Mouse (Mus musculus) stomach, postnatal 0 days (tissue): ENCODE measurements around the gene Ccr1l1. TPM values are rescaled to one million over a fixed set of nuclear protein-coding genes. Genes with fewer than 3 reads are reported as not detected.
A peak's percentile ranks its signal among the peaks of the same experiment; 100 is the strongest.
"Not testable (repeated sequence)": the region's sequence is repeated elsewhere in the genome, so short reads cannot be mapped to it uniquely, and the experiment has no call there.

ENCODE experiments used
- ATAC-seq: fragments of 200-750 bp; cut with Nextera tagmentation; 2 replicates; pipeline ENCODE4 v1.8.0; 2017; ENCODE audit not compliant: low FRiP score, low TSS enrichment
- DNase-seq: peaks from one replicate; pipeline ENCODE4 v3.0.0-alpha.2; 2016; ENCODE audit warnings: low spot score
- H3K27ac ChIP-seq: fragments of 300-500 bp; sonication (generic); replicated peaks from 2 replicates; pipeline ENCODE4 v1.5.1; 2014; ENCODE audit warnings: mild to moderate bottlenecking, control low read depth
- H3K27me3 ChIP-seq: fragments of 300-500 bp; sonication (generic); 2 replicates; pipeline ENCODE4 v1.6.1; 2014; ENCODE audit warnings: low read length; ENCODE audit not compliant: control insufficient read depth, insufficient read depth
- H3K36me3 ChIP-seq: fragments of 300-500 bp; sonication (generic); 2 replicates; pipeline ENCODE4 v1.6.1; 2014; ENCODE audit warnings: low read length, mixed read lengths; ENCODE audit not compliant: control insufficient read depth, insufficient read depth
- H3K4me1 ChIP-seq: fragments of 300-500 bp; sonication (generic); replicated peaks from 2 replicates; pipeline ENCODE4 v1.6.1; 2014; ENCODE audit warnings: antibody characterized with exemption; ENCODE audit not compliant: control insufficient read depth, insufficient read depth
- H3K4me2 ChIP-seq: fragments of 300-500 bp; sonication (generic); replicated peaks from 2 replicates; pipeline ENCODE4 v1.6.1; 2014; ENCODE audit warnings: low read depth, mild to moderate bottlenecking, control low read depth, moderate library complexity
- H3K4me3 ChIP-seq: fragments of 300-500 bp; sonication (generic); 2 replicates; pipeline ENCODE4 v1.5.1; 2014; ENCODE audit warnings: low read depth, low read length, control low read depth
- H3K9ac ChIP-seq: fragments of 300-500 bp; sonication (generic); 2 replicates; pipeline ENCODE4 v1.6.1; 2014; ENCODE audit warnings: mild to moderate bottlenecking, low read length, control low read depth, mixed read lengths
- H3K9me3 ChIP-seq: fragments of 300-500 bp; sonication (generic); 2 replicates; pipeline ENCODE4 v1.6.1; 2016; ENCODE audit warnings: low read length; ENCODE audit not compliant: control insufficient read depth
- CTCF ChIP-seq: IDR thresholded peaks from 2 replicates; pipeline ENCODE4 v1.5.1; 2016; ENCODE audit warnings: antibody characterized with exemption, low read depth, mild to moderate bottlenecking, moderate library complexity
- EP300 ChIP-seq: optimal IDR thresholded peaks from 2 replicates; pipeline ENCODE3; 2016; ENCODE audit warnings: antibody characterized with exemption
- WGBS: fragments of 180-500 bp; shearing (Covaris S2); extraction: QIAGEN DNeasy Blood & Tissue Kit; methylation state at CpG from one replicate; pipeline ENCODE4 v1.1.7; 2014; 5-methylcytosine and 5-hydroxymethylcytosine counted together
- polyA plus RNA-seq: library from polyadenylated mRNA; unstranded; fragments of >200 nt; fragmentation: Nextera tagmentation; extraction: Ambion mirVana; gene quantifications from 2 replicates; pipeline ENCODE4 v1.2.1, GENCODE M21; 2015

Ccr1l1 gene
- polyA plus RNA-seq, 1 experiment from 2014 or later: not detected

DNA sequence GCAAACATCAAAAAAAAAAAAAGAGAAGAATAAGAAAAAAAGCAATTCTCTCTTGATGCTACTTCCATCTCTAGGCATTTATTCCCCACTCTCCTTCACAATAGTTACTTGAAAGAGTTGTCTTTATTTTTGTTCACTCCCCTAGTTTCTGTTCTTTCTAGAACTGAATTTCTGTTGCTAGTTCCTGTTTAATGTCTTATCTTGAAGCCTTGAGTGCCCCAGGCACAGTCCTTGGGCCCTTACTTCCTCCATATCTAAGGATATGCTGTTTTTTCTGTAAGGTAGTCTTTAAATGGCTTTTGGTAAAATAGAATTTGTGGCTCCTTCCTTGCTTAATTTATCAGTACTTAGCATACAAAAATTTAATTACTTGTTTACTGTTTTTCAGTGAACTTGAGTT lies 6.7 kb upstream of the Ccr1l1 start:
- ATAC-seq (no peak), DNase-seq (no peak)
- no peak for TF ChIP-seq EP300
- no peak for TF ChIP-seq CTCF
- Histone ChIP-seq H3K27me3 (no peaks in the 10 kb centered on the region), H3K4me2 (no peak overlapping the region), H3K27ac (no peak overlapping the region), H3K36me3 (no peaks in the 10 kb centered on the region), H3K4me3 (no peak overlapping the region), H3K9ac (no peak overlapping the region), H3K4me1 (no peaks in the 10 kb centered on the region), H3K9me3 (no peaks in the 10 kb centered on the region)

DNA sequence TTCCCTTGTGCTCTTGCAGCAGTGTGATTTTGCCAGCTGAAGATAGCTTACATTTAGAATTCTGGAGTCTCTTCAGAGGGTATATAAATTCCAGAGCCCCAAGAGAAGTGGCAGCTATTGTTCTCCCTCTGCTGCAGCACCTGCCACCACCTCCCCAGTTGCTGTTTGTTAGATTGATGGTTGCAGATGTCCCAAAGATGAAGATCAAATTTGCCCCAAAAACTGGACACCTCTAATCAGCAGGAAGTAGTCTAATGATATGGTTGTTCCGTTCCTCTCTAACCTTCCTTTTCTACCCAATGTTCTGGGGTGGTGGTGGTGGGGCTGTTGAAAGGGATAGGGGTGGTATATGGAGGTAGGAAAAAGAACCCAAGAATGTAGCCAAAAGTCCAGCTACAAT lies 4.5 kb upstream of the Ccr1l1 start:
- DNase-seq (no peak), ATAC-seq (no peak)
- Histone ChIP-seq H3K27ac (no peak overlapping the region), H3K4me1 (no peaks in the 10 kb centered on the region), H3K27me3 (no peaks in the 10 kb centered on the region), H3K9me3 (no peaks in the 10 kb centered on the region), H3K36me3 (no peaks in the 10 kb centered on the region), H3K4me3 (no peak overlapping the region), H3K9ac (no peak overlapping the region), H3K4me2 (no peak overlapping the region)
- TF ChIP-seq EP300: no peak
- TF ChIP-seq CTCF: no peak
- 85% methylated on average over 1 of the region's 1 CpGs for WGBS

DNA sequence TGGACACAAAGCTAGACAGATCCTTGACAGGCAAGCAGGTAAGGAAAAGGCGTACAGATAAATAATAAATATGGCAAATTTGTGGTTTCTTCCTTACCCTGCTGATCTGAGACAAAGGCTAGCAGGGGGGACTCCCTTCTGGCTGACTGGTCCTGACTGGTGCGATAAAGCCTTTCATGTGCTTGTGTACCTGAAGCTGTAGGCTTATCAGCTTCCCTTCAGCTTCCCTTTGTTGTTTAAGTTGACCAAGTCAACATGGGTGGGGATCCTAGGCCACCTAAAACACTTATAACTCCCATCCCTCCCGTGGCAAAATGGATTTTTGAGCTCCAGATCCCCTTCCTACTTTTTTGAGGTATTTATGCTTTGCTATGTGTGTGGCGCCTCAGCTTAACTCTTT lies 3.7 kb upstream of the Ccr1l1 start:
- WGBS: 55% methylated on average over 4 of the region's 4 CpGs
- no peaks in the 10 kb centered on the region for H3K4me1 ChIP-seq
- no peaks in the 10 kb centered on the region for H3K27me3 ChIP-seq
- H3K27ac ChIP-seq: no peak overlapping the region
- no peak overlapping the region for H3K4me2 ChIP-seq
- no peak for TF ChIP-seq EP300
- H3K4me3 ChIP-seq: no peak overlapping the region
- DNase-seq: peak; percentile 17
- no peak overlapping the region for H3K9ac ChIP-seq
- ATAC-seq: peak; percentile 68; the same call in 1 of the 2 replicates
- no peaks in the 10 kb centered on the region for H3K36me3 ChIP-seq
- no peaks in the 10 kb centered on the region for H3K9me3 ChIP-seq

GRCm38 (mm10) chr9:123980858-123981475 lies 2.8 kb upstream of the Ccr1l1 start:
- H3K27me3 ChIP-seq, H3K9me3 ChIP-seq, H3K9ac ChIP-seq, DNase-seq, H3K4me3 ChIP-seq, H3K27ac ChIP-seq, H3K4me2 ChIP-seq, H3K36me3 ChIP-seq, ATAC-seq, H3K4me1 ChIP-seq: not testable (repeated sequence)
- WGBS: no CpG with 5 or more reads among the region's 3 CpGs

DNA sequence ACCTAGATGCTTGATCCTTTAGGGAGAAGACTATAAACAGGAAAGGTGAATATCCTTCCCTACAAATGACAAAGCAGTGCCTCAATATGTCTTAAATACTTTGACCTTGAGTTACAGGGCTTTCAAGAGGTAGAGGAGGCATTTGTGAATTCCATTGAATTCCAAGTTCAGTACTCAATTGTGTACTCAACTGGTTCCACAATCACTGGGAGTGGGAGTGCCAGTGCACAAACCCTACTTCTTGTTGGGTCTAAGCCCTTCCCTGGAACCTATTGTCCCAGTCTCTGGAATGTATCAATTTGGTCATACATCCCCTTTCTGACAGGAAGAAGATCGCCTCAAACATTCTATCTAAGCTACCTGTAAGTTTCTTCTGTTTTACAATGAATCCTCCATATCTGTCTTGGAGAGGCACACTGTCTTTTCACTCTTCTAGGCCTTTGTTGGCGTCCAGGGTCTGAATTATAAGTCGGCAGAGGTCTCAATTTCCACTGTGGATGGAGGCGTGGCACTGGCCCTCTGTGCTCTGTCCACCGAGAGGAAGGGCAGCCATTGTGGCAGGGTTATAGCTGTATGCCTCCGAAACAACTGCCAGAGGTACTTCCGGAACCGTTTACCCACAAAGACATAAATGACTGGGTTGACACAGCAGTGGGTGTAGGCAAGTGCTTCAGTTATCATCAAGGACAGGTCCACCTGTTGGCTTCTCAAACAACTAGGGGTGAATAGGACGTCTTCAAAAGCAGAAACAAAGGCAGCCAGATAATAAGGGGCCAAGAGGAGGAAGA lies 1.1 kb downstream of the Ccr1l1 start:
- 73% methylated on average over 9 of the region's 9 CpGs for WGBS

DNA sequence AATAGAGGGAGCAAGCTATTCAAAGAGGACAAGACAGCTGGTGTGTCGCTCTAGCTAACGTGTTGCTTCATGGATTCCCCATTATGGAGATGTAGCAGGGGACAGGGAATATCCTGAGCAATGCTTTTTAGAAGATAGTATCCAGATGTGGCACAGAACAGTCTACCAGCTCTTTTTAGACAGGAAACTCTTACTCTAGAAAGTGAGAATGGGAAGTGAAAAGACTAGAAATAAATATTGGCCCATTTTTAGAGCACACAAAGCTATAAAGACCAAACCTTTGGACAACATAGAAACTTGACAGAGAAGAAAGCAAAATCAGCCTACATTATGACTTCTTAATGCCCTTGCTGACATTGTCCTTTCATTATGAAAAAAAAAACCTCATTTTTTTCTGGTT lies 2.6 kb downstream of the Ccr1l1 start:
- TF ChIP-seq CTCF (no peak), EP300 (no peak)
- Histone ChIP-seq H3K4me1 (no peaks in the 10 kb centered on the region), H3K9me3 (no peaks in the 10 kb centered on the region), H3K9ac (no peak overlapping the region), H3K4me2 (no peak overlapping the region), H3K4me3 (no peak overlapping the region), H3K27me3 (no peaks in the 10 kb centered on the region), H3K36me3 (no peaks in the 10 kb centered on the region), H3K27ac (no peak overlapping the region)
- no peak for DNase-seq
- ATAC-seq: no peak
- WGBS: 82% methylated on average over 2 of the region's 2 CpGs

More for the DNA sequence above, 1.1 kb downstream of the Ccr1l1 start:
- Histone ChIP-seq H3K27me3 (no peaks in the 10 kb centered on the region), H3K4me3 (no peak overlapping the region), H3K4me1 (no peaks in the 10 kb centered on the region), H3K27ac (no peak overlapping the region), H3K9ac (no peak overlapping the region), H3K36me3 (no peaks in the 10 kb centered on the region), H3K4me2 (no peak overlapping the region), H3K9me3 (no peaks in the 10 kb centered on the region)
- TF ChIP-seq CTCF (no peak), EP300 (no peak)
- no peak for DNase-seq
- ATAC-seq: no peak
